Comparison of ENCODE assay signal across 21 mouse cellular contexts in genomic region chr5:81590005-81590694, GRCm38 (mm10).
"Had no signal": no experiment of that assay in that cellular context is flagged by ENCODE, and none has a peak within 500 bp of the region (broad histone marks: within the 10 kb centered on the region; RNA-seq: fewer than 3 reads in every experiment).

No protein-coding gene starts in this region.

- DNase-seq: liver, postnatal 0 days; lung, adult 2 months; lung, postnatal 36 days; retina, postnatal 1 day; right cerebral cortex, adult 18-20 months; right cerebral cortex, postnatal 25 days; right cerebral cortex, postnatal 4 days; spleen, adult 18-20 months; thymus, adult 2 months; thymus, postnatal 25 days; thymus, postnatal 4 days had no signal

- ATAC-seq: liver, postnatal 0 days; midbrain, embryonic 13.5 days; midbrain, embryonic 15.5 days had no signal

- H3K27me3 ChIP-seq: liver, embryonic 15.5 days; lung, embryonic 15.5 days; megakaryocyte, embryonic 14.5 days; midbrain, embryonic 13.5 days; midbrain, embryonic 15.5 days; neural tube, embryonic 13.5 days; neural tube, embryonic 15.5 days had no signal

- H3K4me3 ChIP-seq: liver, embryonic 15.5 days; lung, embryonic 15.5 days; megakaryocyte, embryonic 14.5 days; midbrain, embryonic 13.5 days; midbrain, embryonic 15.5 days; myocyte; neural tube, embryonic 13.5 days; neural tube, embryonic 15.5 days had no signal

- H3K9ac ChIP-seq: liver, embryonic 15.5 days; liver, postnatal 0 days; lung, embryonic 15.5 days; midbrain, embryonic 13.5 days; midbrain, embryonic 15.5 days; neural tube, embryonic 13.5 days; neural tube, embryonic 15.5 days had no signal

- H3K36me3 ChIP-seq: liver, embryonic 15.5 days; lung, embryonic 15.5 days; midbrain, embryonic 13.5 days; midbrain, embryonic 15.5 days; neural tube, embryonic 13.5 days; neural tube, embryonic 15.5 days had no signal

- H3K4me1 ChIP-seq: liver, embryonic 15.5 days; megakaryocyte, embryonic 14.5 days; midbrain, embryonic 15.5 days; neural tube, embryonic 13.5 days; neural tube, embryonic 15.5 days had no signal

- H3K9me3 ChIP-seq: liver, embryonic 15.5 days; lung, embryonic 15.5 days; midbrain, embryonic 13.5 days; midbrain, embryonic 15.5 days; neural tube, embryonic 13.5 days; neural tube, embryonic 15.5 days had no signal

- H3K4me2 ChIP-seq: liver, embryonic 15.5 days; lung, embryonic 15.5 days; midbrain, embryonic 11.5 days; midbrain, embryonic 13.5 days; midbrain, embryonic 15.5 days; neural tube, embryonic 13.5 days; neural tube, embryonic 15.5 days had no signal

- H3K27ac ChIP-seq: liver, embryonic 15.5 days; lung, embryonic 15.5 days; macrophage; midbrain, embryonic 13.5 days; midbrain, embryonic 15.5 days; neural tube, embryonic 13.5 days; neural tube, embryonic 15.5 days had no signal
